Mouse (Mus musculus) embryonic facial prominence, embryonic 15.5 days (tissue): ENCODE results near the gene Snapc4. TPM values are rescaled to one million over a fixed set of nuclear protein-coding genes. Genes with fewer than 3 reads are reported as not detected.

ENCODE experiments used
- ATAC-seq: fragments of 200-750 bp; cut with Nextera tagmentation; 2 replicates; pipeline ENCODE4 v1.8.0; 2017; ENCODE audit warnings: low read depth, moderate TSS enrichment; ENCODE audit not compliant: insufficient number of reproducible peaks, low FRiP score, low TSS enrichment
- H3K27ac ChIP-seq: fragments of 300-500 bp; sonication (generic); replicated peaks from 2 replicates; pipeline ENCODE4 v1.5.1; 2015; ENCODE audit warnings: mild to moderate bottlenecking, inconsistent platforms
- H3K27me3 ChIP-seq: fragments of 300-500 bp; sonication (generic); 2 replicates; pipeline ENCODE4 v1.6.1; 2015; ENCODE audit warnings: inconsistent platforms
- H3K36me3 ChIP-seq: fragments of 300-500 bp; sonication (generic); 2 replicates; pipeline ENCODE4 v1.6.1; 2015; ENCODE audit warnings: mild to moderate bottlenecking, inconsistent platforms
- H3K4me1 ChIP-seq: fragments of 300-500 bp; sonication (generic); 2 replicates; pipeline ENCODE4 v1.6.1; 2015; ENCODE audit warnings: inconsistent platforms
- H3K4me2 ChIP-seq: fragments of 300-500 bp; sonication (generic); replicated peaks from 2 replicates; pipeline ENCODE4 v1.6.1; 2015; ENCODE audit warnings: mild to moderate bottlenecking, inconsistent platforms
- H3K4me3 ChIP-seq: fragments of 300-500 bp; sonication (generic); replicated peaks from 2 replicates; pipeline ENCODE4 v1.5.1; 2015; ENCODE audit warnings: mild to moderate bottlenecking, inconsistent platforms
- H3K9ac ChIP-seq: fragments of 300-500 bp; sonication (generic); 2 replicates; pipeline ENCODE4 v1.6.1; 2015; ENCODE audit warnings: inconsistent platforms
- H3K9me3 ChIP-seq: fragments of 300-500 bp; sonication (generic); replicated peaks from 2 replicates; pipeline ENCODE4 v1.6.1; 2016; ENCODE audit warnings: inconsistent platforms
- WGBS: fragments of 180-500 bp; shearing (Covaris S2); methylation state at CpG from one replicate; pipeline ENCODE4 v1.1.7; 2015; 5-methylcytosine and 5-hydroxymethylcytosine counted together
- polyA plus RNA-seq: library from polyadenylated mRNA; unstranded; fragments of >200 nt; fragmentation: Nextera tagmentation; extraction: Ambion mirVana; gene quantifications from 2 replicates; pipeline ENCODE4 v1.2.1, GENCODE M21; 2015

The Snapc4 gene
- polyA plus RNA-seq, 1 experiment from 2014 or later: 30.2 TPM

DNA sequence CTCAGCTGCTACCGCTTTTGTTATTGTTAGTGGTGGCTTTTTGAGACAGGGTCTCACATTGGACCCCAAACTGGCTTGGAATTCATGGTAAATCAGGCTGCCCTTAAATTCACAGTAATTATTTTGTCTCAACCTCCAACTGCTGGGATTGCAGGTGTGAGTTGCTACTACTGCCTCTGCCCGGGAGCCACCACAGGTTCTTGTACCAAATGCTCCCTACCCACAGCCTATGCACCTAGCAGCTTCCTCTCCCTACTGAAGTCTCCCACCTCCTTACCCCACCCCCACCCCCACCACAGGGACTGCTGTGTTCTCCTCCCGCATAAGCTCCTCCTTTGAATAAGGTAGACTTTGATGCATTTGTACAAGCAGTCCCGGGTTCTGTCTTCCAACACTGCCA lies 24.2 kb downstream of the Snapc4 start:
- 80% methylated on average over 4 of the region's 4 CpGs for WGBS
- H3K9ac ChIP-seq: no peak overlapping the region
- no peaks in the 10 kb centered on the region for H3K36me3 ChIP-seq
- no peak for ATAC-seq
- H3K4me3 ChIP-seq: no peak overlapping the region
- H3K9me3 ChIP-seq: no peaks in the 10 kb centered on the region
- no peak overlapping the region for H3K27ac ChIP-seq
- no peak overlapping the region for H3K4me2 ChIP-seq
- H3K27me3 ChIP-seq: no peaks in the 10 kb centered on the region
- peaks cover 17% of the 10 kb centered on the region for H3K4me1 ChIP-seq

DNA sequence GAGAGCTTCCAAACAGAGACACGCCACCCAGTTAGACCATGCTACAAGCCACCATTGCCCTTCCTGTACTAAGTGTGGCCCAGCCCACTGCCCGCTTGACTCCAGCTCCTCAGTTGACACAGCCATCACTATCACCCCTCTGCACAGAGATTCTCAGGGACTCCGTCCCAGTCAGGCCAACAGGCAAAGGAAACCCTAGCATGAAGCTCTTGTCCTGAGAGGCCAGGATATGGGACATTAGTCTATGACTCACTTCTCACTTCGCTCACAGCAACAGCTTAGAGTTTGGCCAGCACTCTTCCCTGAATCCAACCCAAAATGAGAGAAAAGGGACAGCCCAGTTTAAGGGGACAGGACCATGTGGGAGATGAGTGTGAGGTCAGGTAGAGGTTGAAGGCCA lies 26.1 kb downstream of the Snapc4 start:
- Histone ChIP-seq H3K27ac (no peak overlapping the region), H3K4me3 (no peak overlapping the region), H3K27me3 (no peaks in the 10 kb centered on the region), H3K36me3 (peaks cover 10% of the 10 kb centered on the region), H3K9ac (no peak overlapping the region), H3K9me3 (no peaks in the 10 kb centered on the region), H3K4me2 (no peak overlapping the region), H3K4me1 (peaks cover 24% of the 10 kb centered on the region)
- 87% methylated on average over 4 of the region's 4 CpGs for WGBS
- ATAC-seq: no peak

DNA sequence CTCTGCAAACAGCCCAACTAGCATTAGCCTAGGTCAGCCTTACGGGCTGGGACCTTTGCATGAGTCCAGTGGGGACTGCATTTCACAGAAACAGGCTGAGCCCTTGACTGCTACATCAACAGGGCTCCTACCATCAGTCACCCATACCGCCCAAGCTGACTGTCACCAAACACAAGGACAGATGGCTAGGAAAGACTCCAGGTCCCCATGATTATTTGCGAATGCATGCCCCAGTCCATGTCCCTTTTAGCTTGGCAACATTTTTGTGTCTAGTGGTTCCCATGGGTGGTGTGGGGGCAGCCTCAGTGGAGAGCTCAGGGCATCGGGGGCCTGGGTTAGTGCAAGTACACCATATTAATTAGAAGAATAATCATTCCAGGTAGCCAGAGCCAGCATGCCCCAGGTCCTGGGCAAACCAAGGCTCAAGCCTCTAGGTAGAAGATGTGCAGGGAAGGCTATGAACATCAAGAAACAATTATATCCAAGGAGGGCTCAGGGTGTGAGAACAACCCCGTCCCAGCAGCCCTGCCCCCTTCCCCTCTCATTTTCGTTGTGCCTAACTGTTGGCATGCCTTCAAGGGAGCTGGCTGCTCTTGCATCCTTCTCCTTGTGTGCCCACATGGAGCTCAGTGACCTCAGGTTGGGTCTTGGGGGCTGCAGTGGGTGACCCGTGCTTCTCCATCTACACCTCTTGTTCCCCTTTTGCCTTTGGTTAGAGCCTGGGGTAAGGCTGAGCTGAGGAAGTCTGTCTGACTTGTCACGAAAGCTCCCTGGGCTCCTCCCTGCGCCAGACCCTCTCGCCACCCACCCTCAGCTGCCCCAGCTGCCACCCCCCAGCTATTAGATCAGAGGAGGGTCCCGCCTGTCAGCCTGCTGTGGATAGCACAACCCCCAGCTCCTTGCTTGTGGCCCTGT lies 27.1 kb downstream of the Snapc4 start:
- Histone ChIP-seq H3K4me1 (peaks cover 32% of the 10 kb centered on the region), H3K27me3 (no peaks in the 10 kb centered on the region), H3K4me3 (peak overlapping the region; percentile 88), H3K9ac (no peak overlapping the region), H3K27ac (no peak overlapping the region), H3K9me3 (no peaks in the 10 kb centered on the region), H3K4me2 (peak overlapping the region; percentile 97), H3K36me3 (peaks cover 20% of the 10 kb centered on the region)
- ATAC-seq: no peak
- WGBS: 89% methylated on average over 11 of the region's 11 CpGs

DNA sequence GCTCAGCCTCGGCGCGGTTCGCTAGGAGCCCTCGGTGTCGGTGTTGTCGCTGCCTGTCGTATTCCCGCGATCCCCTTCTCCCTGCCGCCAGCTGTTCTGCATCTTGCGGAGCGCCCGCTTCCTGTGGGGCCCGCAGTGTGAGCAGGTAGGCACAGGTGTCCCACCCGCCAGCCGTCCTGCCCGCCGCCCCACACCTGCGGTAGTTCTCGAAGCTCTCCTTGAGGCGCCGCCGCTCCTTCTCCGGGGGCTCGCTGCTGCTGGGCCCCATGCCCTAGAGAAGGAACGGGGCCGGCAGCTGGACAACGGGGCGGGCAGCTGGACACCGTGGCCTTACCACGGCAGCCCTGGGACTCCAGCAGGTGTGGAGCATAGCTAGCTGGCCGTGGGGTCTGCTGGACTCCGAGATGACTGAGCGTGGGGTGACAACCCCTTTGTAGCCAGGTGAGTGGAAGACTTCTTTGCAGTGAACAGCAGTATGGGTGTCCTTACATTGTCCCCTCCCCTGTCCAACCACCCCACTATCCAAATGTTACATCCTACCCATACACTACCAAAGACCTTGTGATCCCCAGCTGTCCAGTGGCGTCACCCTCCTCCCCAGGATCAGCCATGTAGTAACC lies 28.1 kb downstream of the Snapc4 start:
- Histone ChIP-seq H3K9ac (peak overlapping the region; percentile 75), H3K9me3 (no peaks in the 10 kb centered on the region), H3K4me2 (peak overlapping the region; percentile 97), H3K36me3 (peaks cover 26% of the 10 kb centered on the region), H3K4me1 (peaks cover 36% of the 10 kb centered on the region), H3K27ac (peak overlapping the region; percentile 90), H3K27me3 (no peaks in the 10 kb centered on the region), H3K4me3 (peak overlapping the region; percentile 88)
- ATAC-seq: no peak
- 3% methylated on average over 36 of the region's 36 CpGs for WGBS

DNA sequence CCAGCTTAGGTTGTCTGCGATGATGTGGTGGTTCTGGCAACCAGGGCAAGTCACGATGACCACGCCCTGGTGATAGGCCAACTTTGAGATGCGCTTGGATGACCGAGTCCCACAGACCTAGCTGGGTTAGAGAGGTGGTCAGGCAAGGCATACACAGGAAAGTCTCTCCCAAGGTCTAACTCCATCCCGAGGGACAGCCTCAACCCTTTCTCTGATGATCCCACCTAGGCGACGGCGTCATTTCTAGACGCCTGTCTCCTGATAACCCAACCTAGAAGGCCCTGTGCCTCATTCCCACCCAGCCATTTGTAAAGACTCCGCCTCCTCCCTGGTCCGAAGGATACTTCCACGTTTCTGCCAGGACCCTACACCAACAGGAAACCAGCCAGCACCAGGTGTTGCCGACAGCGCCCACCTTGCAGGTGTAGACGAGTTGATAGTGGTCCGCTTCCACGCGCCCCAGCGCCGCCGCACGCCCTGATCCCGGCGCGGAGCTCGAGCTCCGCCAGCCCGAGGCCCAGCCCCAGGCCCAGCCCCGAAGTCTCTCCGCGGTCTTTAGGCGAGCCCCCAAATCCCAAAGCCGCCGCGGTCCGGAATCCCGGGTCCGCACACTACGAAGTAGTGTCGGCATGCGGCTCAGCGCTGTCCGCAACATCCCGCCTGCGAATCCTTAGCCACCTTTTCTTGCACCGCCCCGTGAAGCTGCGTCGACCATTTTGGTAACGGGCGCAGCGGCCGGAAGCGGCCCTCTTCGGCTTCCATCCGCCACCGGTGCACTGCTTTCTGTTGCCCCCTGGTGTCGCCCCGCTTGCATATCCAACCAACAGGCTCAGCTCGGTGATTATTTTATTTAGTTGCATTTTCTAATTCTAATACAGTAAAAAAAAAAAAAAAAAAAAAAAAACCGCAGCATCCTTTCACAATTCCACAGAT lies 28.8 kb downstream of the Snapc4 start, which contains the start of gene Dnlz:
Dnlz (minus strand) TSS at position 753 of the 933 bp plus-strand sequence.
- H3K36me3 ChIP-seq: peaks cover 34% of the 10 kb centered on the region
- peak within 1 kb of the TSS; percentile 88 for H3K4me3 ChIP-seq
- H3K9me3 ChIP-seq: no peaks in the 10 kb centered on the region
- peak; percentile 73 for ATAC-seq
- no peaks in the 10 kb centered on the region for H3K27me3 ChIP-seq
- H3K4me2 ChIP-seq: peak within 1 kb of the TSS; percentile 97
- H3K4me1 ChIP-seq: peaks cover 40% of the 10 kb centered on the region
- H3K27ac ChIP-seq: peak within 1 kb of the TSS; percentile 90
- 2% methylated on average over 62 of the region's 62 CpGs for WGBS
- H3K9ac ChIP-seq: peak within 1 kb of the TSS; percentile 94

DNA sequence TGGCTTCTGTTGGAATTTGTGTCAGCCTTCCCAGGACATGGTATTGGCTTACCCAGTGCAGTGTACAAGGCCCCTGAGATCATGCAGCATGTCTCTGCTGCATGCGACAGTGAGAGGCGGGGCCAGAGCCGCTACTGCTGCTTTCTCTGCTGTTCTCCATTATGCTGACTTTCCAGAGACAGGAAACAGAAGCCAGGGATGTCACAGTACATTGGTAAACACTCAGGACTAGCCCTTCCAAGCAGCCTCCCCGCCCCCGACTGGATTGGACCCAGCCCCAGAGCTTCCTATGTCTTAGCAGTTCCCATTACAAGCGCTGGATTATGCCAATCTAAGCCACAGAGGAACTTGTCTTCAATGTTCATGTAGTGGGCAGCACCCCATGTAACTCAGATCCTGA lies 32.2 kb downstream of the Snapc4 start:
- no peak overlapping the region for H3K4me2 ChIP-seq
- no peaks in the 10 kb centered on the region for H3K9me3 ChIP-seq
- peaks cover 40% of the 10 kb centered on the region for H3K4me1 ChIP-seq
- peak; percentile 25; the same call in 1 of the 2 replicates for ATAC-seq
- no peak overlapping the region for H3K9ac ChIP-seq
- no peak overlapping the region for H3K4me3 ChIP-seq
- H3K27ac ChIP-seq: peak overlapping the region; percentile 77
- WGBS: 37% methylated on average over 6 of the region's 6 CpGs
- H3K27me3 ChIP-seq: no peaks in the 10 kb centered on the region
- H3K36me3 ChIP-seq: peaks cover 61% of the 10 kb centered on the region

DNA sequence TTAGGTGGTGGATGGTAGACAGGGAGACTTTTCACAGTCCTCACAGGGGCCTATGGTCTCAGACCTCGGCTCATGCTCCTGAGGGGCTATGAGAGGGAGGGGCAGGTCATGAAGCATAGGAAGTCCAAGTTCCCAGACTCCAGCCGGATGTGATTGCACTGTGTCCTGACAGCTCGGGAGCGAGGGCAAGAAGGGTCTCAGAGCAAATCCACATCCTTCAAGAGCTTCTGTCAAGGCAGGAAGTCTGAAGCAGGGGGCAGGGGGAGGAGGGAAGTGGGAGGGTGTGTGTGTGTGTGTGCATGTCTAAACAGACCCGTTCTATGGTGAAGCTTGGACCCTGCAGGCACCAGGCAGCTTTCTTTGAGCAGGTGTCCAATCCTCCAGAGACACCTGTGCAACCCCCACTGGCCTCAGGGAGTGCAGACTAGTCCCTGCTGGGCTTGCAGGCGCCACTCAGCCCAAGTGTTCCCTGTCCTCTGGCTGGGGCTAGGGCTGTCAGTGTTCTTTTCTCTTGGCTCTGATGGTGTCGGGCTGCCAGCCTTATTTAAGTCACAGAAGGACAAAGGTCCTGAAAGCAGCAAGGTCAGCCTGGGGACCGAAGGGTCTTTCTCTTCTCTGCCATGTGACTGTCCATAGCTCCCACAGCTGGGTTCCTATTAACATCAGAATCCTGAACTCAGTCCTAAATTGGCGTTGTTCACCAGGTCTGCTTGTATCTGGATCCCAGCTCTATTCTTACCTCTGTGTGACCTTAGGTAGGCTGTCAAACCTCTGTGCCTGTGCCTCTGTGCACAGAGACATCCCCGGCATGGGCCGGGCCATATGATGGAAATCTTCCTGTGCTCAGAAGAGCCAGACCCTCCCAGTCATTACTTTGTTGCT lies 37.6 kb downstream of the Snapc4 start:
- H3K27ac ChIP-seq: peak overlapping the region; percentile 67
- peaks cover 34% of the 10 kb centered on the region for H3K4me1 ChIP-seq
- H3K9me3 ChIP-seq: no peaks in the 10 kb centered on the region
- WGBS: 61% methylated on average over 11 of the region's 11 CpGs
- no peak overlapping the region for H3K4me3 ChIP-seq
- H3K36me3 ChIP-seq: peaks cover 80% of the 10 kb centered on the region
- no peak for ATAC-seq
- H3K9ac ChIP-seq: no peak overlapping the region
- no peaks in the 10 kb centered on the region for H3K27me3 ChIP-seq
- no peak overlapping the region for H3K4me2 ChIP-seq

DNA sequence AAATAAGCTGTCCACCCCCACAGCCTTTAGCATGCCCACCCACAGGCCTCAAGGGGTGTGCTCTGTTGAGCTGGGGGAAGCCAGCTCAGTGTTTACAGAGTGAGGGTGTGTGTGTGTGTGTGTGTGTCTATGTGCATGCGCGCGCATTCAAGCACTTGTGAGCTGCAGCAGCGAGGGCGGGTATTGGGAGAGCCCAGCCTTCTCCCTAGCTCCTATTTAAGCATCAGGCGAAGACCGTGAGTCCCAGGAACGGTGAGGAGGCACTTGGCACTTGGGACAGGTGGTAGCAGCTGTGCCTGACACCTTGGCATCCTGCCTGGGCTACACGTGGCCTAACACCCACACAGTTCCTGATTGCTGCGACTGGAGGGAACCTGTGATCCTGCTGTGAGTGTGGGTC lies 38.4 kb downstream of the Snapc4 start:
- no peaks in the 10 kb centered on the region for H3K9me3 ChIP-seq
- H3K4me2 ChIP-seq: no peak overlapping the region
- H3K4me3 ChIP-seq: no peak overlapping the region
- peak overlapping the region; percentile 71 for H3K27ac ChIP-seq
- 67% methylated on average over 10 of the region's 10 CpGs for WGBS
- no peaks in the 10 kb centered on the region for H3K27me3 ChIP-seq
- H3K9ac ChIP-seq: no peak overlapping the region
- H3K4me1 ChIP-seq: peaks cover 26% of the 10 kb centered on the region
- peaks cover 72% of the 10 kb centered on the region for H3K36me3 ChIP-seq
- peak; percentile 43; the same call in 1 of the 2 replicates for ATAC-seq

DNA sequence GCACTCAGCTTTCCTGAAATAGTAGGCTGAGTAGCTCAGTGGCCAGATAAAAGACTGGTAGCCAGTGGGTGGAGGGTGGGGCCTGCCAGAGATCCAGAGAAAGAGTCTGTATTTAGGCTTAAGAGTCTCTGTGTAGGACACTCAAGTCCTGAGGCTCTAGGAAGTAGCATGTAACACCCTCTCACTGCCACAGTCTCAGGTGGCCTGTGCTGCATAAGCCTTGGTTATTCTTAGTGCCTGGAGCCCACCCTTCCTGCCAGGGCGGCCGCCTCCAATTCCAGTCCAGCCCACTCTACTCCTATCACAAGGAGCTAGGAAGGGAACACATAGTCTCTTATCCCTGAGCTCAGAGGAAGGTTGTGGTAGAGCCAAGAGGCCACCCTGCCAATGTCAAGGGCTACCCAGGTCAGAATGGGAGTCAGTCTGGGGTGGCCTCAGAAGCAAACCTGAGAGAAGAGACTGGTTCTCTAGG lies 38.9 kb downstream of the Snapc4 start:
- H3K27ac ChIP-seq: peak overlapping the region; percentile 71
- 81% methylated on average over 2 of the region's 2 CpGs for whole genome bisulfite sequencing
- peaks cover 25% of the 10 kb centered on the region for H3K4me1 ChIP-seq
- no peak overlapping the region for H3K4me3 ChIP-seq
- H3K9me3 ChIP-seq: no peaks in the 10 kb centered on the region
- peaks cover 68% of the 10 kb centered on the region for H3K36me3 ChIP-seq
- no peak overlapping the region for H3K9ac ChIP-seq
- no peaks in the 10 kb centered on the region for H3K27me3 ChIP-seq
- peak; percentile 68 for ATAC-seq
- H3K4me2 ChIP-seq: no peak overlapping the region

DNA sequence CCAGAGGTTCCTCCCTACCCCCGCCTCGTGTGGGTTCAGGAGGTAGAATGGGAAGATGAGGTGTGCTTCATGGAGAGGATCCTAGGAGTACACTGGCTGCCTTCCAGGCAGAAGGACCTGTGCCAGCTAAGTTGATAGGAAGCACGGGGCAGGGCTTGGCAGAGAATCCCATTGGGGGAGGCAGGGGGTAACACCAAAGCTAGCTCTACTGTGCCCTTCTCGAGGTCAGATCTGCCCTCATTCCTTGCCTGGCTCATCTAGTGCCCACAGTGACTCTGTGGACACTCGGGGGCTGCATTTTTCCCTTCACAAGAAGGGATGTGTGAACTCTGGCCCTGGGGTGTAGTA lies 41.3 kb downstream of the Snapc4 start:
- WGBS: 76% methylated on average over 5 of the region's 5 CpGs
- no peaks in the 10 kb centered on the region for H3K9me3 ChIP-seq

More for the DNA sequence above, 41.3 kb downstream of the Snapc4 start:
- no peak overlapping the region for H3K4me2 ChIP-seq
- no peak overlapping the region for H3K9ac ChIP-seq
- no peak for ATAC-seq
- H3K4me3 ChIP-seq: no peak overlapping the region
- peaks cover 51% of the 10 kb centered on the region for H3K36me3 ChIP-seq
- H3K4me1 ChIP-seq: peaks cover 25% of the 10 kb centered on the region
- no peak overlapping the region for H3K27ac ChIP-seq
- no peaks in the 10 kb centered on the region for H3K27me3 ChIP-seq
